Mouse (Mus musculus) kidney, adult 2 months (tissue): ENCODE data around the gene Sppl2c. TPM values are rescaled to one million over a fixed set of nuclear protein-coding genes. Genes with fewer than 3 reads are reported as not detected.

Experiments used
- DNase-seq: peaks from one replicate; pipeline ENCODE4 v3.0.0; 2021
- H3K27ac ChIP-seq: fragments of 200-500 bp; 2 replicates; pipeline ENCODE4 v1.5.1; 2012; ENCODE audit warnings: low read depth, low read length, control low read depth, inconsistent platforms; ENCODE audit not compliant: insufficient read depth
- H3K27me3 ChIP-seq: fragments of 200-500 bp; replicated peaks from 2 replicates; pipeline ENCODE4 v1.6.1; 2012; ENCODE audit warnings: mild to moderate bottlenecking, moderate library complexity, low read length, inconsistent platforms; ENCODE audit not compliant: control insufficient read depth, insufficient read depth
- H3K36me3 ChIP-seq: fragments of 200-500 bp; 2 replicates; pipeline ENCODE4 v1.6.1; 2012; ENCODE audit warnings: mild to moderate bottlenecking, moderate library complexity, low read length, inconsistent platforms; ENCODE audit not compliant: control insufficient read depth, insufficient read depth
- H3K4me1 ChIP-seq: fragments of 200-500 bp; 2 replicates; pipeline ENCODE4 v1.6.1; 2011; ENCODE audit warnings: low read length; ENCODE audit not compliant: control insufficient read depth, insufficient read depth
- H3K4me3 ChIP-seq: fragments of 200-500 bp; 2 replicates; pipeline ENCODE4 v1.5.1; 2011; ENCODE audit warnings: mild to moderate bottlenecking, low read depth, low read length, control low read depth; ENCODE audit not compliant: insufficient read depth
- CTCF ChIP-seq: fragments of 200-500 bp; conservative IDR thresholded peaks from 2 replicates; pipeline ENCODE4 v1.5.1; 2011; ENCODE audit warnings: low read depth, mild to moderate bottlenecking, control low read depth, low read length, moderate library complexity, mixed read lengths; ENCODE audit not compliant: insufficient read depth, insufficient read length
- POLR2A ChIP-seq: fragments of 200-500 bp; IDR thresholded peaks from one replicate; pipeline ENCODE4 v1.6.1; 2011; ENCODE audit warnings: low read depth, low read length, control low read depth
- WGBS: fragments of 180-500 bp; shearing (Covaris S2); methylation state at CpG from one replicate; pipeline ENCODE4 v1.1.7; 2018; 5-methylcytosine and 5-hydroxymethylcytosine counted together
- polyA plus RNA-seq: library from polyadenylated mRNA; depleted of rRNA; stranded (reverse); fragments of >200 nt; gene quantifications from 2 replicates; pipeline ENCODE4 v1.2.3, GENCODE M21; 2012; rRNA removed

Sppl2c gene
- polyA plus RNA-seq: 0.08 and 0.26 TPM in 2 replicates

- no peak for TF ChIP-seq POLR2A
- no peak for TF ChIP-seq CTCF
- H3K4me3 ChIP-seq: no peak within 1 kb of the TSS
- H3K36me3 ChIP-seq: no peaks in the 10 kb centered on the region
- no peak for DNase-seq
- 61% methylated on average over 13 of the region's 13 CpGs for WGBS
- H3K27me3 ChIP-seq: no peaks in the 10 kb centered on the region
- no peak within 1 kb of the TSS for H3K27ac ChIP-seq
- H3K4me1 ChIP-seq: no peaks in the 10 kb centered on the region
Measured at GRCm38 (mm10) chr11:104186135-104186836, at the start of gene Sppl2c. Gene Sppl2c (plus strand): TSS chr11:104186327.

- WGBS: 62% methylated on average over 3 of the region's 3 CpGs
- TF ChIP-seq CTCF: no peak
- no peak for TF ChIP-seq POLR2A
- H3K36me3 ChIP-seq: no peaks in the 10 kb centered on the region
- no peak for DNase-seq
- H3K4me1 ChIP-seq: no peaks in the 10 kb centered on the region
- no peaks in the 10 kb centered on the region for H3K27me3 ChIP-seq
- no peak overlapping the region for H3K4me3 ChIP-seq
- H3K27ac ChIP-seq: no peak overlapping the region
Measured at GRCm38 (mm10) chr11:104138976-104139375, 47.2 kb upstream of the Sppl2c start.

GRCm38 (mm10) chr11:104144930-104145329 lies 41.2 kb upstream of the Sppl2c start:
- DNase-seq: no peak
- TF ChIP-seq POLR2A (no peak), CTCF (no peak)
- Histone ChIP-seq H3K27me3 (no peaks in the 10 kb centered on the region), H3K4me1 (no peaks in the 10 kb centered on the region), H3K27ac (no peak overlapping the region), H3K36me3 (no peaks in the 10 kb centered on the region), H3K4me3 (no peak overlapping the region)
- WGBS: 96% methylated on average over 1 of the region's 1 CpGs

DNA sequence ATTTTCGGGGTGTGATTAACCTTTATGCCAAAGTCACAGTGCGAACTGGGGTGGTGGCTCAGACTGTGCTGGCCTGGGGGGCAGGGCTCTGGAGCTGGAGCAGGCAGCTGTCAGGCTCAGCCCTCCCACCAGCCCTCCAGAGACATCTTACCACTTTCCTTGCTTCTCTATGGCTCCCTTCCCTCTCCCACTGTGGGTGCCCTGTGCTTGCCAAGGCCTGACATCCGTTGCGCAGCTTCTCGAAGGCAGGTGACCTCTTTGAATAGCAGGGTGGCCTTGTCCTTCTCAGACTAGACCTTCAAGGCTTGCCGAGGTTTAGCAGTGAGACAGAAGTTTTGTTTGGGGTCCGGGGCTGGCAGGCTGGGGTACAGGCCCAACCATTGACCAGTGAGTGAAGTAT lies 37.3 kb upstream of the Sppl2c start:
- TF ChIP-seq CTCF (no peak), POLR2A (no peak)
- Histone ChIP-seq H3K36me3 (no peaks in the 10 kb centered on the region), H3K4me3 (no peak overlapping the region), H3K27ac (no peak overlapping the region), H3K27me3 (no peaks in the 10 kb centered on the region), H3K4me1 (no peaks in the 10 kb centered on the region)
- no peak for DNase-seq
- 81% methylated on average over 7 of the region's 7 CpGs for WGBS

DNA sequence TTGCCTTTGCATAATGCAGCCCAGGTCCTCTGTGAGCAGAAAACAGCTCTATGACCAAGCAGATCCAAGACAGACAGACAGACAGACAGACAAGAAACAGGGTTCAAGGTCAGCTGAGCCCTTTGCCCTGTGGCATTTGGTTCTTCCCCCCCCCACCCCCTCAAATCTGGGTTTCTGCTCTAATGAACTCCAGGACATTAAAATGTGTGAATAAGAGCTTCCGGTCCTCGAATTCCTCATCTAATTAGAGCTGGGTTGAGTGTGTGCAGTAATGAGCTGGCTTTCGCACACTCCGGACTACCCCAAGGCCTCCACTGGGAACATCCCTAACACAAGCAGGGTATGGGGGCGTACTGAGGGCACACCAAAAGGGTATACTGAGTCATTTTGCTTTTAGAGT lies 35.2 kb upstream of the Sppl2c start:
- Histone ChIP-seq H3K27me3 (no peaks in the 10 kb centered on the region), H3K27ac (no peak overlapping the region), H3K4me1 (no peaks in the 10 kb centered on the region), H3K36me3 (no peaks in the 10 kb centered on the region), H3K4me3 (no peak overlapping the region)
- TF ChIP-seq CTCF: no peak
- no peak for TF ChIP-seq POLR2A
- no peak for DNase-seq
- WGBS: 51% methylated on average over 5 of the region's 5 CpGs

GRCm38 (mm10) chr11:104154332-104154731 lies 31.8 kb upstream of the Sppl2c start:
- no peak for TF ChIP-seq POLR2A
- TF ChIP-seq CTCF: no peak
- no peaks in the 10 kb centered on the region for H3K36me3 ChIP-seq
- H3K27ac ChIP-seq: no peak overlapping the region
- no peaks in the 10 kb centered on the region for H3K4me1 ChIP-seq
- H3K27me3 ChIP-seq: no peaks in the 10 kb centered on the region
- DNase-seq: no peak
- H3K4me3 ChIP-seq: no peak overlapping the region
- WGBS: 60% methylated on average over 4 of the region's 4 CpGs

- H3K27ac ChIP-seq: no peak overlapping the region
- H3K36me3 ChIP-seq: no peaks in the 10 kb centered on the region
- DNase-seq: no peak
- no peaks in the 10 kb centered on the region for H3K4me1 ChIP-seq
- no peaks in the 10 kb centered on the region for H3K27me3 ChIP-seq
- H3K4me3 ChIP-seq: no peak overlapping the region
- 24% methylated on average over 9 of the region's 9 CpGs for WGBS
- TF ChIP-seq CTCF (no peak), POLR2A (no peak)
Measured at GRCm38 (mm10) chr11:104154820-104155635, 31.1 kb upstream of the Sppl2c start.
